Mouse (Mus musculus) lung, embryonic 14.5 days (tissue): ENCODE data around the gene Entpd3. TPM values are rescaled to one million over a fixed set of nuclear protein-coding genes. Genes with fewer than 3 reads are reported as not detected.

ENCODE experiments used
- ATAC-seq: fragments of 200-750 bp; cut with Nextera tagmentation; 2 replicates; pipeline ENCODE4 v1.8.0; 2017; ENCODE audit warnings: mild to moderate bottlenecking, moderate TSS enrichment, moderate library complexity; ENCODE audit not compliant: insufficient read depth
- DNase-seq: peaks from one replicate; pipeline ENCODE4 v3.0.0-alpha.2; 2015
- H3K27ac ChIP-seq: fragments of 300-500 bp; sonication (generic); 2 replicates; pipeline ENCODE4 v1.5.1; 2014; ENCODE audit warnings: low read depth, mild to moderate bottlenecking, moderate library complexity
- H3K27me3 ChIP-seq: fragments of 300-500 bp; sonication (generic); 2 replicates; pipeline ENCODE4 v1.6.1; 2014; ENCODE audit warnings: low read length, control low read depth; ENCODE audit not compliant: insufficient read depth
- H3K36me3 ChIP-seq: fragments of 300-500 bp; sonication (generic); 2 replicates; pipeline ENCODE4 v1.6.1; 2014; ENCODE audit warnings: control low read depth; ENCODE audit not compliant: insufficient read depth
- H3K4me1 ChIP-seq: fragments of 300-500 bp; sonication (generic); 2 replicates; pipeline ENCODE4 v1.6.1; 2014; ENCODE audit warnings: antibody characterized with exemption, control low read depth; ENCODE audit not compliant: insufficient read depth
- H3K4me2 ChIP-seq: fragments of 300-500 bp; sonication (generic); 2 replicates; pipeline ENCODE4 v1.6.1; 2014; ENCODE audit warnings: mild to moderate bottlenecking
- H3K4me3 ChIP-seq: fragments of 300-500 bp; sonication (generic); 2 replicates; pipeline ENCODE4 v1.5.1; 2014; ENCODE audit warnings: low read depth, low read length
- H3K9ac ChIP-seq: fragments of 300-500 bp; sonication (generic); 2 replicates; pipeline ENCODE4 v1.6.1; 2014
- H3K9me3 ChIP-seq: fragments of 300-500 bp; sonication (generic); 2 replicates; pipeline ENCODE4 v1.6.1; 2016; ENCODE audit warnings: low read depth, low read length, control low read depth
- CTCF ChIP-seq: IDR thresholded peaks from 2 replicates; pipeline ENCODE4 v1.5.1; 2016; ENCODE audit warnings: antibody characterized with exemption, low read depth
- WGBS: fragments of 180-500 bp; shearing (Covaris S2); extraction: QIAGEN DNeasy Blood & Tissue Kit; methylation state at CpG from one replicate; pipeline ENCODE4 v1.1.7; 2014; 5-methylcytosine and 5-hydroxymethylcytosine counted together
- polyA plus RNA-seq: library from polyadenylated mRNA; unstranded; fragments of >200 nt; fragmentation: Nextera tagmentation; extraction: Ambion mirVana; gene quantifications from 2 replicates; pipeline ENCODE4 v1.2.1, GENCODE M21; 2014

Entpd3 gene
- polyA plus RNA-seq, 1 experiment from 2014 or later, result 14.9 TPM

GRCm38 (mm10) chr9:120579808-120580207, 40.2 kb downstream of the Entpd3 start:
- Histone ChIP-seq H3K4me2 (no peak overlapping the region), H3K27ac (no peak overlapping the region), H3K9me3 (no peaks in the 10 kb centered on the region), H3K27me3 (no peaks in the 10 kb centered on the region), H3K9ac (no peak overlapping the region), H3K4me1 (no peaks in the 10 kb centered on the region), H3K36me3 (peaks cover 15% of the 10 kb centered on the region), H3K4me3 (no peak overlapping the region)
- DNase-seq (no peak), ATAC-seq (no peak)
- no peak for TF ChIP-seq CTCF
- 68% methylated on average over 7 of the region's 7 CpGs for WGBS

DNA sequence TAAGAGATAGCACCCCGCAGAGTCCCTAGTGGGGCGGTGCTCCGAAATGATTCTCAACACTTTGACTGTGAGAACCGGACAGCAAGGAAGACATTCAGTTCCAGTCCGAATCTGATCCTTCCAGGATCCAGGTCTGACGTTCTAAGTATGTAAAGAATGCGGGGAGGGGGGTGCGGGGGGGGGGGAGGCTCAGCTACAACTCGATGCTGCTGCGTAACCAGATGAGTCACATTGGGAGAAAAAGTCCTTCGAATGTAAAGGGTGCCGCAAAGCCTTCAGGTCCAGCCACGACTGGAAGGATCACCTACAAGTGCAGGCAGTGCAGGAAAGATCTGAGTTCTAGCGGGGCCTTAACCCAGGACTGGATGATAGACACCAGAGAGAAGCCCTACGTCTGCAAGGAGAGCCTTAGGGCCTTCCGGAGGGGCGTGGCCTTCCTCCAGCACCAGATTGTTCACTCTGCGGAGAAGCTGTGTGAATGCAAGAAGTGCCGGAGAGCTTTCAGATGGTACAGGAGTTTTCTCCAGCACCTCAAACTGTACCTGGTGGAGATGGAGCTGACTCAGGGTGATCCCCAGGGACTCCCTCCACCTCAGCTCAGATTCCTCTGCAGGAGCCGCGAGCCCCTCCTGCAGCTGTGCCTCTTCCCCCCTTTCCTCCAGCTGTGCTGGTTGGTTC, 42.5 kb downstream of the Entpd3 start:
- peak overlapping the region; percentile 84 for H3K4me2 ChIP-seq
- peak overlapping the region; percentile 63 for H3K9ac ChIP-seq
- H3K9me3 ChIP-seq, result no peaks in the 10 kb centered on the region
- H3K27me3 ChIP-seq, result no peaks in the 10 kb centered on the region
- 13% methylated on average over 21 of the region's 21 CpGs for WGBS
- ATAC-seq (peak; percentile 76), DNase-seq (peak; percentile 82)
- no peaks in the 10 kb centered on the region for H3K4me1 ChIP-seq
- H3K4me3 ChIP-seq, result peak overlapping the region; percentile 40
- H3K36me3 ChIP-seq, result no peaks in the 10 kb centered on the region
- peak overlapping the region; percentile 76 for H3K27ac ChIP-seq
- TF ChIP-seq CTCF, result no peak

DNA sequence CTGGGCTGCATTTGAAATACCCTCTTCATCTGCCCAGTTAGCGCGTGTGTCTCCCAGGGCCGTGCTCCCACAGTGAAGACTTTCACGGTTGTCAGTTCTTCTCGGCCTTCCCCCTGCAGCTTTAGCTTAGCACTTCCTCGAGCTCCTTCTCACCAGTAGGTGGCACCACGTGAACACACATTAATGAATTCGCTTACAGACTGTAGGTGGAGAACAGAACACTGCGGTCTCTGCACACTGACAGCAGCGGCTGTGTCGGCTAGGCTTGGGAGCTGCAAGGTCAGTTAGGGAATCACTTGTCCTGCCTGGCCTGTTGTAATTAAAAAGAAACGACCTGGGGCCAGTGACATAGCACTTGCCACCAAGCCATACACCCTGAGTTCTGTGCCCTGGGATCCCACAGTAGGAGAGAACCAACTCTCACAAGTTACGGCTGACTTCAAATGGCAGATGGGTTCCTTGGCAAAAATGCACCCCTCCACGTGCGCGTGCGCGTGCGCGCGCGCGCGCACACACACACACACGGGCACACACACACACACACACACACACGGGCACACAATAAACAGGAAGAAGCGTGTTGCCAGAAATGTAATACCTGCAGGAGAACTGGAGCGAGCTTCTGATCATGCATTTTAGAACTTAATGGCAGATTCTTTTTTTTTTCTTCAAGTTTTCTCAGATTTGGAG, 43.1 kb downstream of the Entpd3 start:
- Histone ChIP-seq H3K4me2 (peak overlapping the region; percentile 84), H3K4me1 (no peaks in the 10 kb centered on the region), H3K9me3 (no peaks in the 10 kb centered on the region), H3K36me3 (no peaks in the 10 kb centered on the region), H3K27me3 (no peaks in the 10 kb centered on the region), H3K9ac (peak overlapping the region; percentile 63), H3K4me3 (peak overlapping the region; percentile 40), H3K27ac (peak overlapping the region; percentile 76)
- DNase-seq (peak; percentile 98), ATAC-seq (peak; percentile 84)
- peak; percentile 95 for TF ChIP-seq CTCF
- WGBS, result 7% methylated on average over 28 of the region's 28 CpGs

GRCm38 (mm10) chr9:120583314-120583713, 43.7 kb downstream of the Entpd3 start:
- TF ChIP-seq CTCF, result no peak
- H3K4me2 ChIP-seq, result peak overlapping the region; percentile 84
- WGBS, result 81% methylated on average over 3 of the region's 3 CpGs
- no peaks in the 10 kb centered on the region for H3K27me3 ChIP-seq
- H3K9ac ChIP-seq, result 0 out of 2 replicates have a peak overlapping the region, but pooled peaks have one; percentile 63
- no peaks in the 10 kb centered on the region for H3K4me1 ChIP-seq
- H3K4me3 ChIP-seq, result no peak overlapping the region
- no peaks in the 10 kb centered on the region for H3K9me3 ChIP-seq
- H3K36me3 ChIP-seq, result no peaks in the 10 kb centered on the region
- H3K27ac ChIP-seq, result no peak overlapping the region
- DNase-seq (no peak), ATAC-seq (no peak)

GRCm38 (mm10) chr9:120586546-120586945, 46.9 kb downstream of the Entpd3 start:
- H3K9me3 ChIP-seq, result no peaks in the 10 kb centered on the region
- H3K9ac ChIP-seq, result no peak overlapping the region
- peak; percentile 91 for TF ChIP-seq CTCF
- no peaks in the 10 kb centered on the region for H3K36me3 ChIP-seq
- WGBS, result 5% methylated on average over 3 of the region's 3 CpGs
- no peak for ATAC-seq
- no peak overlapping the region for H3K4me3 ChIP-seq
- H3K27me3 ChIP-seq, result no peaks in the 10 kb centered on the region
- H3K4me2 ChIP-seq, result no peak overlapping the region
- H3K27ac ChIP-seq, result no peak overlapping the region
- H3K4me1 ChIP-seq, result no peaks in the 10 kb centered on the region
- peak; percentile 92 for DNase-seq

DNA sequence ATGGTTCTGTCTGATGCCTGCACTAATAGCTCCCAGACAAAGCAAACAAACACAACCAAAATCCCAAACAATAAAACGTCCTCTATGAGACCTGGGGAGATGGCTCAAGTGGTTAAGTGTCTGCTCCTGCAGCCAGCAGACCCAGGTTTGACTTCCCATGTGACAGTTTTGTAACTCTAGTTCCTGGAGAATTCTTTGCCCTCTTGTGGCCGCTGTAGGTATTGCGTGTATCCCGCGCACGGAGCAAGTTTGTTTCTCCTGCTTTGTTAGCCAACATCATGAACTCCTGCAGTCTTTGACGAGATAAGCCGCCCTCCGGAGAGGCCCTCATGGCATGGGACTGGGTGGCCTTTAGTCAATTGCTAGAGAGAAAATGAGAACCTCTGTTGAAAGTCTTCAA, 51.9 kb downstream of the Entpd3 start:
- Histone ChIP-seq H3K9ac (no peak overlapping the region), H3K9me3 (no peaks in the 10 kb centered on the region), H3K4me3 (no peak overlapping the region), H3K27me3 (no peaks in the 10 kb centered on the region), H3K4me2 (no peak overlapping the region), H3K27ac (no peak overlapping the region), H3K4me1 (no peaks in the 10 kb centered on the region), H3K36me3 (no peaks in the 10 kb centered on the region)
- TF ChIP-seq CTCF, result peak; percentile 92
- under 1% methylated on average over 9 of the region's 9 CpGs for WGBS
- DNase-seq (peak; percentile 90), ATAC-seq (0 out of 2 replicates have a peak, but pooled peaks have one; percentile 10)

- Histone ChIP-seq H3K9me3 (no peaks in the 10 kb centered on the region), H3K4me2 (no peak overlapping the region), H3K36me3 (no peaks in the 10 kb centered on the region), H3K9ac (no peak overlapping the region), H3K4me3 (no peak overlapping the region), H3K27ac (no peak overlapping the region), H3K4me1 (no peaks in the 10 kb centered on the region), H3K27me3 (no peaks in the 10 kb centered on the region)
- no peak for ATAC-seq
- WGBS, result 64% methylated on average over 9 of the region's 9 CpGs
- no peak for TF ChIP-seq CTCF
- DNase-seq, result no peak
Observed at GRCm38 (mm10) chr9:120593383-120594101, 53.9 kb downstream of the Entpd3 start.
